Mouse (Mus musculus): ENCODE results near the gene Nrxn1. TPM values are rescaled to one million over a fixed set of nuclear protein-coding genes. Genes with fewer than 3 reads are reported as not detected.

Nrxn1 gene
- polyA plus RNA-seq, 1 experiment from 2014 or later: 222 TPM

GRCm38 (mm10) chr17:90569877-90570276 lies 523.0 kb downstream of the Nrxn1 start:
- Histone ChIP-seq H3K9me3 (replicated peaks; ENCODE audit: control insufficient read depth, low read length, poor library complexity, severe bottlenecking) (no peaks in the 10 kb centered on the region), H3K4me1 (ENCODE audit: control insufficient read depth, insufficient read depth, low read length) (no peaks in the 10 kb centered on the region), H3K27ac (ENCODE audit: low read length) (no peak overlapping the region), H3K36me3 (ENCODE audit: control insufficient read depth, insufficient read depth, low read length) (no peaks in the 10 kb centered on the region), H3K4me3 (ENCODE audit: low read depth, low read length) (no peak overlapping the region), H3K9ac (ENCODE audit: low read depth, low read length) (no peak overlapping the region), H3K4me2 (ENCODE audit: low read length) (no peak overlapping the region), H3K27me3 (ENCODE audit: control insufficient read depth, insufficient read depth, low read depth, low read length) (no peaks in the 10 kb centered on the region)
- ATAC-seq: no peak
- WGBS: 91% methylated on average over 2 of the region's 2 CpGs

DNA sequence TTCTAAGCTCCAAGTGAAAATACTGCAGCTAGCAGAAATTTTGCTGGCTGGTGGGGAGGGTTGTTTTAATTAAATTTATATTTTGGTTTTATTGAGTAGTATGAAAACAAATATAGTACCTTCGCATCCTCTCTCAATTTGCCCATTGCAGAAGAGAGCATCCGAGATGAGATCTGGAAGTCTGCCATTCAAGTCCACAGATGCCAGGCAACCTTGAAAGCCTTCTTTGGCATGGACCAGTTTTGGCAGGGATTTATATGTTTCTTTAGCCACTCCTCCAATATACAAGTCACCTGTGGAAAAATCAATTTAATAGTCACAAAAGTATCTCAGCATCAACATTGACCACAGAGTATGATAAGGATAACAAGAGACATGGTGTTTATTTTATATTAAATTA lies 527.7 kb downstream of the Nrxn1 start:
- WGBS: 83% methylated on average over 2 of the region's 2 CpGs
- ATAC-seq: no peak
- H3K4me1 ChIP-seq (ENCODE audit: control insufficient read depth, insufficient read depth, low read length): no peaks in the 10 kb centered on the region
- no peak overlapping the region for H3K27ac ChIP-seq (ENCODE audit: low read length)
- H3K9ac ChIP-seq (ENCODE audit: low read depth, low read length): no peak overlapping the region
- H3K27me3 ChIP-seq (ENCODE audit: control insufficient read depth, insufficient read depth, low read depth, low read length): no peaks in the 10 kb centered on the region
- no peak overlapping the region for H3K4me3 ChIP-seq (ENCODE audit: low read depth, low read length)
- H3K36me3 ChIP-seq (ENCODE audit: control insufficient read depth, insufficient read depth, low read length): no peaks in the 10 kb centered on the region
- H3K9me3 ChIP-seq (replicated peaks; ENCODE audit: control insufficient read depth, low read length, poor library complexity, severe bottlenecking): no peaks in the 10 kb centered on the region
- H3K4me2 ChIP-seq (ENCODE audit: low read length): no peak overlapping the region

- Histone ChIP-seq H3K4me1 (ENCODE audit: control insufficient read depth, insufficient read depth, low read length) (no peaks in the 10 kb centered on the region), H3K27ac (ENCODE audit: low read length) (no peak overlapping the region), H3K27me3 (ENCODE audit: control insufficient read depth, insufficient read depth, low read depth, low read length) (no peaks in the 10 kb centered on the region), H3K9ac (ENCODE audit: low read depth, low read length) (no peak overlapping the region), H3K4me2 (ENCODE audit: low read length) (no peak overlapping the region), H3K4me3 (ENCODE audit: low read depth, low read length) (no peak overlapping the region), H3K36me3 (ENCODE audit: control insufficient read depth, insufficient read depth, low read length) (no peaks in the 10 kb centered on the region), H3K9me3 (replicated peaks; ENCODE audit: control insufficient read depth, low read length, poor library complexity, severe bottlenecking) (no peaks in the 10 kb centered on the region)
- ATAC-seq: no peak
These were observed 536.5 kb downstream of the Nrxn1 start for GRCm38 (mm10) chr17:90556376-90556775.

- Histone ChIP-seq H3K27ac (ENCODE audit: low read length) (no peak overlapping the region), H3K4me1 (ENCODE audit: control insufficient read depth, insufficient read depth, low read length) (no peaks in the 10 kb centered on the region), H3K9me3 (replicated peaks; ENCODE audit: control insufficient read depth, low read length, poor library complexity, severe bottlenecking) (no peaks in the 10 kb centered on the region), H3K9ac (ENCODE audit: low read depth, low read length) (no peak overlapping the region), H3K27me3 (ENCODE audit: control insufficient read depth, insufficient read depth, low read depth, low read length) (no peaks in the 10 kb centered on the region), H3K36me3 (ENCODE audit: control insufficient read depth, insufficient read depth, low read length) (no peaks in the 10 kb centered on the region), H3K4me2 (ENCODE audit: low read length) (no peak overlapping the region), H3K4me3 (ENCODE audit: low read depth, low read length) (no peak overlapping the region)
- no peak for ATAC-seq
- WGBS: 86% methylated on average over 4 of the region's 4 CpGs
These were observed 542.5 kb downstream of the Nrxn1 start for GRCm38 (mm10) chr17:90550415-90550814.

- Histone ChIP-seq H3K4me3 (ENCODE audit: low read depth, low read length) (no peak overlapping the region), H3K36me3 (ENCODE audit: control insufficient read depth, insufficient read depth, low read length) (no peaks in the 10 kb centered on the region), H3K27me3 (ENCODE audit: control insufficient read depth, insufficient read depth, low read depth, low read length) (no peaks in the 10 kb centered on the region), H3K9ac (ENCODE audit: low read depth, low read length) (no peak overlapping the region), H3K4me1 (ENCODE audit: control insufficient read depth, insufficient read depth, low read length) (no peaks in the 10 kb centered on the region), H3K4me2 (ENCODE audit: low read length) (no peak overlapping the region), H3K9me3 (replicated peaks; ENCODE audit: control insufficient read depth, low read length, poor library complexity, severe bottlenecking) (no peaks in the 10 kb centered on the region), H3K27ac (ENCODE audit: low read length) (no peak overlapping the region)
- WGBS: 23% methylated on average over 4 of the region's 4 CpGs
- no peak for ATAC-seq
These were observed 546.1 kb downstream of the Nrxn1 start for GRCm38 (mm10) chr17:90546806-90547205.

DNA sequence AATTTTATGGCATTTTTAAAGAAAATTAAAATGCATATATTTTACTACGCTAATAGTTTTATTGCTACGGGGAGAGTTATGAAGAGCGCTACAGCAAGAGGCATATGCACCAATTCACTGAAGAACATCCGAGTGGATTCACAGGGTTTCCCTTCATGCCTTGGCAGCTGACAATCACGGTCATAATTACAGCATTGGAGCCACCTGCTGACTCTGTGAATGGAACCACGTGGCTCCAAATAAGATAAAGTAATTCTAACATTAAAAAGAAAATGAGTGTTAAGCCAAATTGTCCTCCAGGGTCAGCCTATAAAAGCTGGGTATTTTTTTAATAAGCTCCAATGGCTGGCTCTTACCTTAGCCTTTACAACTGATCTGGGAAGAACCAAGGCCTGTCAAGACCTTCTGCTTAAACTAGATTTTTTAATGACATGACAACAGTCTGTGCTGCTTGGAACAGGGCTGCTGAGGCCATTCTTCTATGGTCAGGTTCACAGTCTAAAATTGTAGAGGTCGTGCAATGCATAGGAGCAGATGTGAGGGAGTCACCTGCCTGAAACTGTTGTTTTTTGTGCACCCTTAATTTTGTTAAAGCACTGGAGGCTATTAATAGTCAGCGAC lies 548.1 kb downstream of the Nrxn1 start:
- H3K27ac ChIP-seq (ENCODE audit: low read length): no peak overlapping the region
- H3K36me3 ChIP-seq (ENCODE audit: control insufficient read depth, insufficient read depth, low read length): no peaks in the 10 kb centered on the region
- H3K9ac ChIP-seq (ENCODE audit: low read depth, low read length): no peak overlapping the region
- WGBS: 42% methylated on average over 8 of the region's 8 CpGs
- H3K4me3 ChIP-seq (ENCODE audit: low read depth, low read length): no peak overlapping the region
- no peaks in the 10 kb centered on the region for H3K27me3 ChIP-seq (ENCODE audit: control insufficient read depth, insufficient read depth, low read depth, low read length)
- H3K4me1 ChIP-seq (ENCODE audit: control insufficient read depth, insufficient read depth, low read length): no peaks in the 10 kb centered on the region
- H3K9me3 ChIP-seq (replicated peaks; ENCODE audit: control insufficient read depth, low read length, poor library complexity, severe bottlenecking): no peaks in the 10 kb centered on the region
- no peak overlapping the region for H3K4me2 ChIP-seq (ENCODE audit: low read length)
- peak; percentile 72; the same call in 1 of the 2 replicates for ATAC-seq

- H3K4me1 ChIP-seq (ENCODE audit: control insufficient read depth, insufficient read depth, low read length): no peaks in the 10 kb centered on the region
- 0 out of 2 replicates have a peak, but pooled peaks have one; percentile 28 for ATAC-seq
- no peak overlapping the region for H3K27ac ChIP-seq (ENCODE audit: low read length)
- H3K4me3 ChIP-seq (ENCODE audit: low read depth, low read length): no peak overlapping the region
- no peaks in the 10 kb centered on the region for H3K9me3 ChIP-seq (replicated peaks; ENCODE audit: control insufficient read depth, low read length, poor library complexity, severe bottlenecking)
- H3K27me3 ChIP-seq (ENCODE audit: control insufficient read depth, insufficient read depth, low read depth, low read length): no peaks in the 10 kb centered on the region
- H3K4me2 ChIP-seq (ENCODE audit: low read length): no peak overlapping the region
- WGBS: 32% methylated on average over 4 of the region's 4 CpGs
- H3K36me3 ChIP-seq (ENCODE audit: control insufficient read depth, insufficient read depth, low read length): no peaks in the 10 kb centered on the region
- H3K9ac ChIP-seq (ENCODE audit: low read depth, low read length): no peak overlapping the region
These were observed 548.8 kb downstream of the Nrxn1 start for GRCm38 (mm10) chr17:90543986-90544638.

- no peak overlapping the region for H3K9ac ChIP-seq (ENCODE audit: low read depth, low read length)
- H3K4me3 ChIP-seq (ENCODE audit: low read depth, low read length): no peak overlapping the region
- no peak for ATAC-seq
- no peak overlapping the region for H3K27ac ChIP-seq (ENCODE audit: low read length)
- H3K9me3 ChIP-seq (replicated peaks; ENCODE audit: control insufficient read depth, low read length, poor library complexity, severe bottlenecking): no peaks in the 10 kb centered on the region
- no peak overlapping the region for H3K4me2 ChIP-seq (ENCODE audit: low read length)
- no peaks in the 10 kb centered on the region for H3K36me3 ChIP-seq (ENCODE audit: control insufficient read depth, insufficient read depth, low read length)
- H3K4me1 ChIP-seq (ENCODE audit: control insufficient read depth, insufficient read depth, low read length): no peaks in the 10 kb centered on the region
- no peaks in the 10 kb centered on the region for H3K27me3 ChIP-seq (ENCODE audit: control insufficient read depth, insufficient read depth, low read depth, low read length)
- 97% methylated on average over 2 of the region's 2 CpGs for WGBS
These were observed 561.4 kb downstream of the Nrxn1 start for GRCm38 (mm10) chr17:90531443-90531842.

DNA sequence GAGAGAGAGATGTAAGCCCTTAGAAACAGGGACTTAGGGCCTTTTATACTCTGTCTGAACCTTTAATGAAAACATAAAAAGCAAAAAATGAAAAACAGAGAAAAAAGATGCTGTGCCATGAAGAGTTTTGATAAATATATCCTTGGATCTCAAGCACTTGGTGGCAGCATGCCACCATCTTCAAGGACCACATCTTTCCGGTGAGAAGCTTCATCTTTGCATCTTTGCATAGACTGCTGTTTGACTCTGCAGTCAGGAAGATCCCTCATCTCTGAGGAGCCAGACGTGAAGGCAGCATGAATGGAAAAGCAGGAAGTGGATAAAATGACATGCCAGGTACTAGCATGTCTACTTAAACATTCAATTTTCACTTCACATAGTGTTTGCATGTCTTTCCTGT lies 586.8 kb downstream of the Nrxn1 start:
- no peak overlapping the region for H3K4me3 ChIP-seq (ENCODE audit: low read depth, low read length)
- no peak for ATAC-seq
- whole genome bisulfite sequencing: 63% methylated on average over 2 of the region's 2 CpGs
- H3K9ac ChIP-seq (ENCODE audit: low read depth, low read length): no peak overlapping the region
- H3K9me3 ChIP-seq (replicated peaks; ENCODE audit: control insufficient read depth, low read length, poor library complexity, severe bottlenecking): no peaks in the 10 kb centered on the region
- H3K4me2 ChIP-seq (ENCODE audit: low read length): no peak overlapping the region
- no peaks in the 10 kb centered on the region for H3K36me3 ChIP-seq (ENCODE audit: control insufficient read depth, insufficient read depth, low read length)
- H3K27me3 ChIP-seq (ENCODE audit: control insufficient read depth, insufficient read depth, low read depth, low read length): no peaks in the 10 kb centered on the region
- no peak overlapping the region for H3K27ac ChIP-seq (ENCODE audit: low read length)
- H3K4me1 ChIP-seq (ENCODE audit: control insufficient read depth, insufficient read depth, low read length): no peaks in the 10 kb centered on the region
